Mouse (Mus musculus) lung, embryonic 15.5 days (tissue): Measurements from ENCODE around the gene Mogs. TPM values are rescaled to one million over a fixed set of nuclear protein-coding genes. Genes with fewer than 3 reads are reported as not detected.
"Not testable (repeated sequence)": the region's sequence is repeated elsewhere in the genome, so short reads cannot be mapped to it uniquely, and the experiment has no call there.

Experiments
- ATAC-seq: fragments of 200-750 bp; cut with Nextera tagmentation; 2 replicates; pipeline ENCODE4 v1.8.0; 2017; ENCODE audit warnings: moderate number of reproducible peaks, borderline replicate concordance; ENCODE audit not compliant: low FRiP score, low TSS enrichment; ENCODE audit errors: extremely low read depth
- H3K27ac ChIP-seq: fragments of 300-500 bp; sonication (generic); 2 replicates; pipeline ENCODE4 v1.5.1; 2015; ENCODE audit warnings: moderate library complexity, mild to moderate bottlenecking, inconsistent platforms
- H3K27me3 ChIP-seq: fragments of 300-500 bp; sonication (generic); 2 replicates; pipeline ENCODE4 v1.6.1; 2015; ENCODE audit warnings: inconsistent platforms
- H3K36me3 ChIP-seq: fragments of 300-500 bp; sonication (generic); 2 replicates; pipeline ENCODE4 v1.6.1; 2015; ENCODE audit warnings: inconsistent platforms
- H3K4me1 ChIP-seq: fragments of 300-500 bp; sonication (generic); 2 replicates; pipeline ENCODE4 v1.6.1; 2015; ENCODE audit warnings: inconsistent platforms
- H3K4me2 ChIP-seq: fragments of 300-500 bp; sonication (generic); 2 replicates; pipeline ENCODE4 v1.6.1; 2015; ENCODE audit warnings: inconsistent platforms, mild to moderate bottlenecking, moderate library complexity
- H3K4me3 ChIP-seq: fragments of 300-500 bp; sonication (generic); 2 replicates; pipeline ENCODE4 v1.5.1; 2015; ENCODE audit warnings: mild to moderate bottlenecking, inconsistent platforms
- H3K9ac ChIP-seq: fragments of 300-500 bp; sonication (generic); 2 replicates; pipeline ENCODE4 v1.6.1; 2015; ENCODE audit warnings: inconsistent platforms
- H3K9me3 ChIP-seq: fragments of 300-500 bp; sonication (generic); 2 replicates; pipeline ENCODE4 v1.6.1; 2016; ENCODE audit warnings: inconsistent platforms
- WGBS: fragments of 180-500 bp; shearing (Covaris S2); methylation state at CpG from one replicate; pipeline ENCODE4 v1.1.7; 2015; 5-methylcytosine and 5-hydroxymethylcytosine counted together
- polyA plus RNA-seq: library from polyadenylated mRNA; unstranded; fragments of >200 nt; fragmentation: Nextera tagmentation; extraction: Ambion mirVana; gene quantifications from 2 replicates; pipeline ENCODE4 v1.2.1, GENCODE M21; 2015

Mogs gene
- polyA plus RNA-seq, 1 experiment from 2014 or later: 54.5 TPM

DNA sequence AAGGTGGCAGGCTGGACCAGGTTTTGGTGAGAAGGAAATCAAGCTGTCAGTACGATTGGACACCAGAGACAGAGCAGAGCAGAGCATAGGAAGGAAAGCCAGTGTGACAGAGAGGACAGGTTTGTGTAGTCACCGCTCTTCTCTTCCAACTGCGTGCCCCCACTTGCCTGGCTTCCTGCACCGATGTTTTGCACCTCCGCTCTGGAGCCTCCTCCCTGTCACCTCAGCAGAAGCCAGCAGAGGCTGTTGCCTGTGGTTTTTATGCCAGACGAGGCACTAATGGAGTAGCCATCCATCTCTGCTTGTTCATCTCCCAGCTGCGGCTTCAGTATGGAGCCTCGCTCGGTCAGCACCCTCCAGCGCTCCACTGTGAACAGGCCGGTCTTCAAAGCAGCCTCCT lies 27.6 kb downstream of the Mogs start:
- Histone ChIP-seq H3K4me2 (no peak overlapping the region), H3K27ac (no peak overlapping the region), H3K9me3 (no peaks in the 10 kb centered on the region), H3K36me3 (peaks cover 16% of the 10 kb centered on the region; the same call in 1 of the 2 replicates), H3K9ac (no peak overlapping the region), H3K4me3 (no peak overlapping the region), H3K4me1 (peaks cover 26% of the 10 kb centered on the region), H3K27me3 (no peaks in the 10 kb centered on the region)
- ATAC-seq: no peak
- 58% methylated on average over 11 of the region's 11 CpGs for WGBS

DNA sequence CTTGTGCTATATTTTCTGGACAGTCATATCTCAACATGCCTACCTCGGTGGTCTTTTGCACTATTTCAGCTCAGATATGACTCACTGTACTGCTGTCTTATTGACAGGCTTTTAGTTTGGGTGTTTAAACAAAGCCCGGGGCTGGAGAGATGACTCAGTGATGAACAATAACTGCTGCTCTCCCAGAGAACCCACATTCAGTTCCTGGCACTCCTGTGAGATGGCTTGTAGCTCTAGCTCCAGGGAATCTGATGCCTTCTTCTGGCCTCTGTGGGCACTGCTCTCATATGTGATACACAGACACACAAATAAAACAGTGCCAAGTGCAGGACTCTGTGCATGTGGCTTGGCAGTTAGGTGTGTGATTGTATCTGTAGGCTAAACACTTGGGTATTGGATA lies 29.9 kb downstream of the Mogs start:
- Histone ChIP-seq H3K4me3 (no peak overlapping the region), H3K36me3 (peaks cover 37% of the 10 kb centered on the region), H3K27ac (peak overlapping the region; percentile 36), H3K9ac (no peak overlapping the region), H3K27me3 (no peaks in the 10 kb centered on the region), H3K4me1 (peaks cover 12% of the 10 kb centered on the region), H3K4me2 (no peak overlapping the region), H3K9me3 (no peaks in the 10 kb centered on the region)
- no peak for ATAC-seq
- WGBS: 54% methylated on average over 2 of the region's 2 CpGs

DNA sequence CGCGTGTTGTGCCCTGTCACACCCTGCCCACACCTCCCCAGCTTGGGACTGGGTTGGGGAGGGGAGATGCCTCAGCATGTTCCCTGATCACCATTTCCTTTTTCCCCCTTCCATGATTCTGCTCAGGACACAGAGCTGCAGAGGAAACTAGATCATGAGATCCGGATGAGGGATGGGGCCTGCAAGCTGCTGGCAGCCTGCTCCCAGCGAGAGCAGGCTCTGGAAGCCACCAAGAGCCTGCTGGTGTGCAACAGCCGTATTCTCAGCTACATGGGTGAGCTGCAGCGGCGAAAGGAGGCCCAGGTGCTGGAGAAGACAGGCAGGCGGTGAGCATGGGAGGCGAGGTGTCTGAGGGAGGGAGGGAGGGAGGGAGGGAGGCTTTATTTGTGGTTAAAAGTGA lies 30.5 kb downstream of the Mogs start:
- Histone ChIP-seq H3K9me3 (no peaks in the 10 kb centered on the region), H3K36me3 (peaks cover 43% of the 10 kb centered on the region), H3K9ac (no peak overlapping the region), H3K4me3 (no peak overlapping the region), H3K27ac (peak overlapping the region; percentile 36), H3K27me3 (no peaks in the 10 kb centered on the region), H3K4me1 (peaks cover 12% of the 10 kb centered on the region), H3K4me2 (no peak overlapping the region; the same call in 1 of the 2 replicates)
- 63% methylated on average over 9 of the region's 9 CpGs for WGBS
- ATAC-seq: no peak

DNA sequence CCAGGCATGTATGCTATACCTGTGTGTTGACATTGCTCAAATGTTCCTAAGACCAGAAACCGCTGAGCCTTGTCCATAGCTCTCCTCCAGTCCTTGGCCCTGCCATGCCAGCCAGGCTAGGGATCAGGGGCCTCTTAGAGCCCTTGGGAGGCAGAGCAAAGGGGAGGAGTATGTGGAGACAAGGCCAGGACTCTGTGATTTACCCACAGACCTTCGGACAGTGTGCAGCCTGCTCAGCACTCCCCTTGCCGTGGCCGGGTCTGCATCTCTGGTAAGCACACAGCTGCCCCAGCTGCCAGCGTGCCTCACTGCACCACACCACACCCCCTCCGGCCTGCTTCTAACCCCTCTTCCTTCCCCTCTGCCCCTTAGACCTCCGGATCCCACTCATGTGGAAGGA lies 32.0 kb downstream of the Mogs start:
- no peaks in the 10 kb centered on the region for H3K9me3 ChIP-seq
- H3K4me2 ChIP-seq: no peak overlapping the region
- peaks cover 4% of the 10 kb centered on the region for H3K4me1 ChIP-seq
- H3K36me3 ChIP-seq: peaks cover 50% of the 10 kb centered on the region
- no peak overlapping the region for H3K9ac ChIP-seq
- H3K27me3 ChIP-seq: no peaks in the 10 kb centered on the region
- no peak overlapping the region for H3K27ac ChIP-seq
- 55% methylated on average over 7 of the region's 7 CpGs for WGBS
- no peak overlapping the region for H3K4me3 ChIP-seq
- no peak for ATAC-seq

DNA sequence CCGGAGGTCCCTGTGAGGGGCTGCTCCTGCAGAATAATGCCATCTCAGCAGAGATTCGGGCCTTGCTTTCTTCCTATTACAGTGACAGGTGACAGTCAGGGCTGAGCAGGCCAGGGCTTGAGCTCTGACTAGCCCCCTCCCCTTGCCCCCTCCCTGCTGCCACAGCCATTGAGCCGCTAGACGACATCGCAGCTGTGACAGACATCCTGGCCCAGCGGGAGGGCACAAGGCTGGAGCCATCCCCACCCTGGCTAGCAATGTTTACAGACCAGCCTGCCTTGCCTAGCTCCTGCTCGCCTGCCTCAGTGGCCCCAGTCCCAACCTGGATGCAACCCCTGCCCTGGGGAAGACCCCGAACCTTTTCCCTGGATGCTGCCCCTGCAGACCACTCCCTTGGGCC lies 36.4 kb downstream of the Mogs start:
- Histone ChIP-seq H3K27ac (no peak overlapping the region), H3K9me3 (no peaks in the 10 kb centered on the region), H3K4me3 (no peak overlapping the region), H3K9ac (no peak overlapping the region), H3K36me3 (peaks cover 48% of the 10 kb centered on the region), H3K27me3 (no peaks in the 10 kb centered on the region), H3K4me2 (no peak overlapping the region), H3K4me1 (peaks cover 8% of the 10 kb centered on the region)
- WGBS: 29% methylated on average over 8 of the region's 8 CpGs
- ATAC-seq: no peak

DNA sequence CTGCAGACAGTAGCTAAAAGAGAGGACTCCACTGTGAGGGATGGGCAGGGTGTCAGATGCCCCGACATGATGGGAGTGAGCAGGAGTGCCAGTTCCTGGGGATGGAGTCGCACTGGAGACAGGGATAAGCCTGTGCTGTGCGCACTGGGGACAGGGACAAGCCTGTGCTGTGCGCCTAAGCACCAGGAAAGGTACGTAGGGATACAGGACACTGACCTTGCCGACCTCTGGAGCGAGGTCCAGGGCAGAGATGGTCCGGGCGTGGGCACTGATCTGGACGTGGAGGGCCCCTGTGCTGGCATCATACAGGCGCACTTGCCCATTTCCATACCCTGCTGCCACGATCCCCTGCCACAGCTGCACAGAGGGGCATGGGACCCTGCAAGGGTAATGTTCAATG lies 37.7 kb downstream of the Mogs start:
- Histone ChIP-seq H3K27ac (no peak overlapping the region), H3K36me3 (peaks cover 35% of the 10 kb centered on the region), H3K4me2 (no peak overlapping the region), H3K4me1 (peaks cover 8% of the 10 kb centered on the region), H3K4me3 (no peak overlapping the region), H3K9ac (no peak overlapping the region), H3K9me3 (no peaks in the 10 kb centered on the region), H3K27me3 (no peaks in the 10 kb centered on the region)
- ATAC-seq: no peak
- 85% methylated on average over 12 of the region's 12 CpGs for WGBS

DNA sequence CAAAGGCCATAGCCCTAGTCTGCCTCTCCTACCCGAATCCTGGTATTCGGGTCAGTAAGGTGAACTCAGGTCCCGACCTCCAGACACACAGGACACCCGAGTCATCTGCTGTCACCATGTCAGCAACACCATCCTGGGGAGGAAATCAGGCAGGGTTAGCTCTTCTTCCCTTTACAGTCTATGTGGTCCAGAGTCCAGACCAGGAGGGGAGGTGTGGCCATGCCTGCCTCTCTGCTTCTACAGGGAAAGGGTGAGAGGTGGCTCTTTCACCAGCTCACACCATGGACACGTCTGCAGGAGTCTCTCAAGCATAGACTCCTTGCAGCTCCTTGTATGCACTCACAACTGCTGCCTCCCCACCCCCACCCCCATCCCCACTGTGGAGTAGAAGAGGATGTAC lies 38.2 kb downstream of the Mogs start:
- Histone ChIP-seq H3K27me3 (no peaks in the 10 kb centered on the region), H3K27ac (no peak overlapping the region), H3K4me3 (no peak overlapping the region), H3K4me1 (peaks cover 8% of the 10 kb centered on the region), H3K9me3 (no peaks in the 10 kb centered on the region), H3K36me3 (peaks cover 31% of the 10 kb centered on the region), H3K4me2 (no peak overlapping the region), H3K9ac (no peak overlapping the region)
- no peak for ATAC-seq
- 56% methylated on average over 5 of the region's 5 CpGs for WGBS

DNA sequence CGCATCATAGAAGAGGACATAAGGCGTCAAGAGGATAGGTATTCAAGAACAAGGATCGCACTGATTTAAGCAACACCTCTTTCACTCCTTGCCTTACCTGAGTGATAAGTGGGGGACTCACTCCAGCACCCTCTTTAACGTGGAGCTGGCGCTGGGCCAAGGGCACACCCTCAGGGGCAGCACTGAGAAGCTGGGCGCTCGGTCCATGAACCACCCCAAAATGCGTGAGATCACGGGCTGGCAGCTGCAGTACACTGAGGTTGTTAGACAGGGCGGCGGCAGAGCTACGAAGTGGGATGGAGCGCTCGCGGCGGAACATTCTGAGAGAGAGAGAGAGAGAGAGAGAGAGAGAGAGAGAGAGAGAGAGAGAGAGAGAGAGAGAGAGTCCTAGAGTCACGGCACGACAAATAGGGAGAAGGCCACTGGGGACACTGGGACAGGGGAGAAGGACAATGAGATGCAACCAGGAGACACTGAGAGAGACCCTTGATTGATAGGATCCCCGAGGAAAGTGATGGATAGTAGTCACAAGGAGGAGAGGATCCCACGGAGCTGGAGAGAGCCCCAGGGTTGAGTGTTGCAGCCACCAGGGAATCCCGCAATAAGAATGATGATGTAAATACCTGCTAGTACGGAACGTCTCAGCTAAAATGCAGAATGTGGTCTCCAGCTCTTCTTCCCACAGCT lies 40.4 kb downstream of the Mogs start:
- H3K36me3 ChIP-seq: peaks cover 11% of the 10 kb centered on the region; the same call in 1 of the 2 replicates
- peaks cover 9% of the 10 kb centered on the region for H3K27me3 ChIP-seq
- 8% methylated on average over 23 of the region's 23 CpGs for WGBS
- peak overlapping the region; percentile 39 for H3K9ac ChIP-seq
- H3K9me3 ChIP-seq: no peaks in the 10 kb centered on the region
- no peak overlapping the region for H3K27ac ChIP-seq
- peak overlapping the region; percentile 53 for H3K4me3 ChIP-seq
- H3K4me2 ChIP-seq: peak overlapping the region; percentile 79
- peaks cover 8% of the 10 kb centered on the region for H3K4me1 ChIP-seq
- ATAC-seq: no peak

DNA sequence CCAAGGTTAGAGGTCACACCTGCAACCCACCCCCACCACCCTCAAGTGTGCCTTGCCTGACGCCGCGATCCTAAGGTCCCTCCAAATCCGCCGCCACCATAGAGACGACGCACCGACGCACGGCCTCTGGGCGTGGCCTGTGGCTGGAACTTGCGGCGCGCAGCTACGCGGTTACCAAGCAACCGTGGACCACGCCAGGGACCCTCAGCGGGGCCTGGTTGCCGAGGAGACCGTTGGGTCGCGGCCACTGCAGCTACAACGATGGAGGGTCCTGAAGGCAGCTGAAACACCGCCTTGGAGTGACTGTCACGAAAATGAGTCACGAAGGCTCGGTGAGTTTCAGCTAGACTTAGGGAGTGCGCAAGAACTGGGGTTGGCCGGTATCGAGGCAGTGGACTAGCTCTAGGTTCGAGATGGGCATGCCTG lies 41.0 kb downstream of the Mogs start, which contains the start of the genes Wdr54 and 1700003E16Rik:
Wdr54 (minus strand) TSS at position 139 of the 426 bp plus-strand sequence.
1700003E16Rik (plus strand) TSS at position 146 of the 426 bp plus-strand sequence.
- Histone ChIP-seq H3K4me2 (peak within 1 kb of the TSS; percentile 79), H3K27ac (no peak within 1 kb of the TSS), H3K4me1 (peaks cover 11% of the 10 kb centered on the region), H3K36me3 (peaks cover 9% of the 10 kb centered on the region; the same call in 1 of the 2 replicates), H3K9me3 (no peaks in the 10 kb centered on the region), H3K27me3 (peaks cover 14% of the 10 kb centered on the region), H3K9ac (peak within 1 kb of the TSS; percentile 39), H3K4me3 (peak within 1 kb of the TSS; percentile 53)
- 1% methylated on average over 32 of the region's 32 CpGs for WGBS
- ATAC-seq: peak; percentile 65; the same call in 1 of the 2 replicates

DNA sequence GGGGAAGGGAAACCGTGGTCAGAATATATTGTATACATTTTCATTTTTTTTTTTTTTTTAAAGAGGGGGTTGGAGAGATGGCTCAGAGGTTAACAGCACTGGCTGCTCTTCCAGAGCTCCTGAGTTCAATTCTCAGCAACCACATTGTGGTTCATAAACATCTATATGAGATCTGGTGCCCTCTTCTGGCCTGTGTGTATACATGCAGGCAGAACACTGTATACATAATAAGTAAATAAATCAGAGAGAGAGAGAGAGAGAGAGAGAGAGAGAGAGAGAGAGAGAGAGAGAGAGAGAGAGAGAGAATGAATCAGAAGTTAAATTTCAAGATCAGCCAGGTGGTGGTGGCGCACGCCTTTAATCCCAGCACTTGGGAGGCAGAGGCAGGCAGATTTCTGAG lies 44.2 kb downstream of the Mogs start:
- H3K4me2 ChIP-seq, H3K36me3 ChIP-seq, H3K9ac ChIP-seq, H3K27ac ChIP-seq, H3K4me3 ChIP-seq, H3K9me3 ChIP-seq, ATAC-seq: not testable (repeated sequence)
- Histone ChIP-seq H3K27me3 (peaks cover 35% of the 10 kb centered on the region), H3K4me1 (peaks cover 29% of the 10 kb centered on the region)
- WGBS: 35% methylated on average over 3 of the region's 3 CpGs

DNA sequence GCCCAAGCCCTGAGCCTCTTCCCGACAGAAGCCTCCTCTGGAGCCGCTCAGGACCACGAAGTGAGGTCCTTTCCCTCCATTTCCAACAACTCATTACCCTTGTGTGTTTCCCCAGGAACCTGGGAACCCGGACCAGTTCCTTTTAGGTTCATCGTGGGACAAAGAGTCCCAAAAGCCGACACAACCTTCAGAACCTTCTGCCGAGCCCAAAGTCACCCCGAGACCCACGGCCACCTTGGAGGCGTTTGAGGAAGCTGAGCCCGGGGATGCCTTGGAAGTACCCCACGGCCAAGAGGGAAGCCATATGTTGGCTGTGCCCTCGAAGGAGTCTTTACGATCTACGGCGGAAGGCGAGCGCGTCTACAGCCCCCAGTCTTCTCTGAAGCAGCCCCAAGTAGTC lies 46.1 kb downstream of the Mogs start:
- peak overlapping the region; percentile 85 for H3K4me2 ChIP-seq
- WGBS: 8% methylated on average over 19 of the region's 19 CpGs
- peak overlapping the region; percentile 43 for H3K4me3 ChIP-seq
- ATAC-seq: no peak
- peaks cover 27% of the 10 kb centered on the region for H3K4me1 ChIP-seq
- H3K9me3 ChIP-seq: no peaks in the 10 kb centered on the region
- H3K36me3 ChIP-seq: no peaks in the 10 kb centered on the region
- peak overlapping the region; percentile 37 for H3K9ac ChIP-seq
- H3K27me3 ChIP-seq: peaks cover 35% of the 10 kb centered on the region
- H3K27ac ChIP-seq: no peak overlapping the region

DNA sequence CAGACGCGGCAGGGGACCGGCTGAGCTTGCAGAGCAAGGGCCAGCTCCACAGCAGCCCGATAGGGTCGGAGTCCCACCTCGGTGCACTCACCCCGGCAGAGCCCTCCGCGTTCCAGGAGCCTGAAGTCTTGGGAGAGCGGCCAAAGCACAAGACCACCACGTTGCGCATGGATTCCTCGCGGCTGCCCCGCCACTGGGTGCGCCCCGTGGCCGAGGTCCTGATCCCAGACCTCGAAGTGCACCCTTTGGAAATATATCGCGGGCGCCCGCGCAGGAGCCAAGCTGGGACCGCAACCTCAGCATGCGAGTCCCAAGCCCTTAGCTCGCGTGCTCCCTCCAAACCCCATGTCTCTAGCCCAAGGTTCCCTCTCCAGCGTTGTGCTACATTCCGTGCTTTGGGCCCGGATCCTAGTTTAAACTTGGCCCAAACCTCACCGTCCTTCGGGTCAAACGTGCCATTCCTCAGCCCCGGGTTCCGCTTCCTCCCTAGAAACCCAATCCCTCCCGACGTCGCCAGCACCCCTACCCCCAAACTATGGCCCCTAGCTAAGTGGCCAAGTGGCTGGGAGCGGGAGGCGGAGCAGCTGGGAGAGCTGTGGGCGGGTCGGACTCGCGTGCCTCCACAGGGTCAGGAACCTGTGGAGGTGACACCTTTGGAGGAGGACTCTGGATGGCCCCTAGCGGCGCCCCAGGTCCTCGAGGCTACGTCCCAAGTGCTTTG lies 46.8 kb downstream of the Mogs start:
- Histone ChIP-seq H3K9me3 (no peaks in the 10 kb centered on the region), H3K27ac (no peak overlapping the region), H3K9ac (peak overlapping the region; percentile 37), H3K4me3 (peak overlapping the region; percentile 43), H3K4me1 (peaks cover 34% of the 10 kb centered on the region), H3K27me3 (peaks cover 35% of the 10 kb centered on the region), H3K36me3 (no peaks in the 10 kb centered on the region), H3K4me2 (peak overlapping the region; percentile 85)
- no peak for ATAC-seq
- WGBS: 1% methylated on average over 49 of the region's 49 CpGs
